Mouse (Mus musculus) intestine, embryonic 14.5 days (tissue): Measurements from ENCODE around the gene Apom. TPM values are rescaled to one million over a fixed set of nuclear protein-coding genes. Genes with fewer than 3 reads are reported as not detected.

Experiments used
- ATAC-seq: fragments of 200-750 bp; cut with Nextera tagmentation; replicated peaks from 2 replicates; pipeline ENCODE4 v1.8.0; 2017; ENCODE audit warnings: low read depth, moderate number of reproducible peaks, moderate TSS enrichment, moderate library complexity; ENCODE audit not compliant: low FRiP score, low TSS enrichment
- DNase-seq: peaks from one replicate; pipeline ENCODE4 v3.0.0-alpha.2; 2018; ENCODE audit warnings: low spot score
- H3K27ac ChIP-seq: fragments of 300-500 bp; sonication (generic); 2 replicates; pipeline ENCODE4 v1.5.1; 2014; ENCODE audit warnings: low read depth, mild to moderate bottlenecking, control low read depth
- H3K27me3 ChIP-seq: fragments of 300-500 bp; sonication (generic); replicated peaks from 2 replicates; pipeline ENCODE4 v1.6.1; 2014; ENCODE audit warnings: low read length, control low read depth; ENCODE audit not compliant: control insufficient read depth, insufficient read depth
- H3K36me3 ChIP-seq: fragments of 300-500 bp; sonication (generic); 2 replicates; pipeline ENCODE4 v1.6.1; 2014; ENCODE audit warnings: low read length, control low read depth; ENCODE audit not compliant: control insufficient read depth, insufficient read depth
- H3K4me1 ChIP-seq: fragments of 300-500 bp; sonication (generic); replicated peaks from 2 replicates; pipeline ENCODE4 v1.6.1; 2014; ENCODE audit warnings: low read length, control low read depth, mixed read lengths; ENCODE audit not compliant: control insufficient read depth, insufficient read depth
- H3K4me2 ChIP-seq: fragments of 300-500 bp; sonication (generic); 2 replicates; pipeline ENCODE4 v1.6.1; 2014; ENCODE audit warnings: low read length
- H3K4me3 ChIP-seq: fragments of 300-500 bp; sonication (generic); 2 replicates; pipeline ENCODE4 v1.5.1; 2014; ENCODE audit warnings: low read depth, low read length, control low read depth, mixed read lengths
- H3K9ac ChIP-seq: fragments of 300-500 bp; sonication (generic); 2 replicates; pipeline ENCODE4 v1.6.1; 2014; ENCODE audit warnings: mild to moderate bottlenecking, low read length
- H3K9me3 ChIP-seq: fragments of 300-500 bp; sonication (generic); 2 replicates; pipeline ENCODE4 v1.6.1; 2016; ENCODE audit warnings: low read length, control low read depth; ENCODE audit not compliant: control insufficient read depth
- WGBS: fragments of 180-500 bp; shearing (Covaris S2); extraction: QIAGEN DNeasy Blood & Tissue Kit; methylation state at CpG from one replicate; pipeline ENCODE4 v1.1.7; 2014; 5-methylcytosine and 5-hydroxymethylcytosine counted together
- polyA plus RNA-seq: library from polyadenylated mRNA; unstranded; fragments of >200 nt; fragmentation: Nextera tagmentation; extraction: Ambion mirVana; gene quantifications from 2 replicates; pipeline ENCODE4 v1.2.1, GENCODE M21; 2014

The Apom gene
- polyA plus RNA-seq, 1 experiment from 2014 or later: 1.5 TPM

DNA sequence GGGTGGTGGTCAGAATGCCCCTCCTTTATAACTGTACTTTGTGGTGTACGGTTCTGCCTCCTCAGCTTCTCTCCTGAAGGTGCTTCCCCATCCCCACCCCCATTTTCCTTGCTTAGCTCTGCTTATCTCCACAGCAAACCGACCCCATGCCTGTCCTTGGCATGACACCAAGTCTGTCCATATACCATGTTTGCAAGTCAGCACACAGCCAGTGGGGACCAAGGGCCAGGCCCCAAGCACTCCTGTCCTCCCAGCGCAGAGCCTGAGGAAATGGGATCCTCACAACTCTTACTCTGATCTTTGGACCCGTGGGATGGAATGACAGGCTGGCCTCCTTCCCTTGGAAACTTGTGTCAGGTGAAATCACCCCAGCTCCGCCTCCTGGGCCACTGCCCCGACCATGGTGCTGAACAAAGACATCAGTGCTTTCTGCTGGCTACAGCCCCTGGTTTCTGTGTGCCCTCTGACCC lies 28.6 kb downstream of the Apom start:
- no peak for DNase-seq
- H3K4me3 ChIP-seq: no peak overlapping the region
- no peak overlapping the region for H3K9ac ChIP-seq
- no peak overlapping the region for H3K4me2 ChIP-seq
- no peak; the same call in 1 of the 2 replicates for ATAC-seq
- H3K27me3 ChIP-seq: no peaks in the 10 kb centered on the region
- peaks cover 5% of the 10 kb centered on the region for H3K4me1 ChIP-seq
- H3K27ac ChIP-seq: no peak overlapping the region
- WGBS: 56% methylated on average over 6 of the region's 6 CpGs
- H3K9me3 ChIP-seq: no peaks in the 10 kb centered on the region
- H3K36me3 ChIP-seq: peaks cover 52% of the 10 kb centered on the region

DNA sequence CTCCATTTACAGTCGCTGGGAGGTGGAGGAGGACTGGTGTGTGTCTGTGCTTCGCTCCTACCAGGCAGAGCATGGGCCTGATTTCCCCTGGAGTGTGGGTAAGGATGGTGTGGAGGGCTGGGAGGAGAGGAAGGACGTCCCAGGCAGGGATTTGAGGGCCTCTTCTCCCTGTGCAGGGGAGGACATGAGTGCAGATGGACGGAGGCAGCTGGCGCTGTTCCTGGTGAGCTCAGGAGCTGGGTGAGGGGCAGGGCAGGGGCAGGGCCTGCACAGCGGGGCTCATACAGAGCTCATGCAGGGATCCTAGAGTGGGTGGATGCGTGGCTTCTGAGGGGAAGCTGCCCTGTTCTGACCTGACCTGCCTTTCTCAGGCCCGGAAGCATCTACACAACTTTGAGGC lies 29.6 kb downstream of the Apom start:
- Histone ChIP-seq H3K9me3 (no peaks in the 10 kb centered on the region), H3K4me3 (no peak overlapping the region), H3K4me2 (no peak overlapping the region), H3K36me3 (peaks cover 61% of the 10 kb centered on the region), H3K27ac (peak overlapping the region; percentile 9; the same call in 1 of the 2 replicates), H3K27me3 (no peaks in the 10 kb centered on the region), H3K4me1 (peaks cover 5% of the 10 kb centered on the region), H3K9ac (no peak overlapping the region)
- no peak for ATAC-seq
- DNase-seq: no peak
- WGBS: 68% methylated on average over 8 of the region's 8 CpGs

DNA sequence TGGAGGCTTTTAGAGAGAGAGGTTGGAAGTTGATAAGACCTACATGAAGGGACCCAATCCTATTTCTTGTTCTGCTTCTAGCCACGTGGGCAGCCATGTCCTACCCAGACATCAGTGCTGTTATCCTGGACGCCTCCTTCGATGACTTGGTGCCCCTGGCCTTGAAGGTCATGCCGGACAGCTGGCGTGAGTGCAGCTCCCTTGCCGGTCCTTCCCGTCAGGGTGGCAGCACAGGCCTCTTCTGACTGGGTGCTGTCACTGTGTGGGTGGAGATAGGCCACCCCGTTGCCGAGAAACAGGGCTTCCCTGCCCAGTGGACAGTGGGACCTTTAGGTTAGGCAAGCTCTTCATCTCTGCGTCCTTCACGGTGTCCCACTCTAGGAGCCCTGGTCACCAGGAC lies 30.7 kb downstream of the Apom start:
- WGBS: 89% methylated on average over 11 of the region's 11 CpGs
- Histone ChIP-seq H3K36me3 (peaks cover 73% of the 10 kb centered on the region), H3K27me3 (no peaks in the 10 kb centered on the region), H3K4me3 (no peak overlapping the region), H3K27ac (no peak overlapping the region), H3K4me2 (no peak overlapping the region), H3K9me3 (no peaks in the 10 kb centered on the region), H3K4me1 (peaks cover 5% of the 10 kb centered on the region), H3K9ac (no peak overlapping the region)
- DNase-seq: no peak
- no peak for ATAC-seq

DNA sequence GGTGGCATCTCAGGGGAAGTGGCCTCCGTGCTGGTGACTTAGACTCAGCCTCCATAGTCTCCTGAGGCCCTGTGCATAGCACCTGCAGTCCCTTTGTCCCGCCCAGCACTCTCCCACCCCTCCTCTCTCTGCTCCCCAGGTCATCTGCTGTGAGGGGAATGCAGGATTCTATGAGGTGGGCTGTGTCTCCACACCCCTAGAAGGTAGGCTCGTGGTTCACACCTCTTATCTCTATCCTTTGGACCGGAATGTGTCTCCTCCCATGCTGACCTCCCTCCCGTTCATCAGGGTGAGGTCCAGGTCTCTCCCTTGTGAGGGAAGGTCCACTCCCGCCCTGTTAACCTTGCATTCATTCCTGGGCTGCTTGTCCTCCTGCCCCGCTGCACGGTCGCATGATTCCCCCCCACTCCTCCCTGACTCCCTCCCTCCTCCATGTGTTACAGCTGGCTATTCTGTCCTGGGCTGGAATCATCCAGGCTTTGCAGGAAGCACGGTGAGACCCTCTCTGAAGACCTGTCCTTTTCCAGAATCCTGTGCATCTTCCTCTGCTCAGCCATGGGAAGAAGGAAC lies 31.6 kb downstream of the Apom start:
- Histone ChIP-seq H3K4me1 (peaks cover 5% of the 10 kb centered on the region), H3K36me3 (peaks cover 78% of the 10 kb centered on the region), H3K27ac (no peak overlapping the region), H3K9ac (no peak overlapping the region), H3K4me3 (no peak overlapping the region), H3K4me2 (no peak overlapping the region), H3K27me3 (no peaks in the 10 kb centered on the region), H3K9me3 (no peaks in the 10 kb centered on the region)
- 61% methylated on average over 10 of the region's 10 CpGs for WGBS
- ATAC-seq (peak; percentile 40), DNase-seq (no peak)

DNA sequence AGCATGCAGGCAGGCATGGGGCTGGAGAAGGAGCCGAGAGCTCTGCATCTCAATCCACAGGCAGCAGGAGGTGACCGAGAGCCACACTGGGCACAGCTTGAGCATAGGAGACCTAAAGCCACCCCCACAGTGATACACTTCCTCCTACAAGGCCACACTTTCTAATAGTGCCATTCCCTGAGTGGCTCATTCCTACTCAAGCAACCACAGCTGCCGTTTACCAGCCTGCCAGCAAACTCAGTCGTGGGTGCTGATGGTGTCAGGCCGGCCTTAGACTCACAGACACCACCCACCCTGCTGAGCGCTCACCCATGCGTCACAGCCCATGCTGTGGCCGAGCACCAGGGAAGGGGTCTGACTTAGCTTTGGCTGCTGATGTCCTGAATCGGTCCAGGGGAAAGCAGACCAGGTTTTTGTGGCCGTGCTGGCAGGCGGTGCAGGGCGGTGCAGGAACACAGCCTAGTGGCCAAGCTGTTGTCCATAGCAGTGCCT lies 34.6 kb downstream of the Apom start:
- no peaks in the 10 kb centered on the region for H3K27me3 ChIP-seq
- peaks cover 94% of the 10 kb centered on the region for H3K36me3 ChIP-seq
- no peak overlapping the region for H3K4me2 ChIP-seq
- DNase-seq (no peak), ATAC-seq (no peak)
- H3K4me1 ChIP-seq: no peaks in the 10 kb centered on the region
- H3K27ac ChIP-seq: no peak overlapping the region
- H3K4me3 ChIP-seq: no peak overlapping the region
- no peak overlapping the region for H3K9ac ChIP-seq
- 91% methylated on average over 12 of the region's 12 CpGs for WGBS
- H3K9me3 ChIP-seq: no peaks in the 10 kb centered on the region

DNA sequence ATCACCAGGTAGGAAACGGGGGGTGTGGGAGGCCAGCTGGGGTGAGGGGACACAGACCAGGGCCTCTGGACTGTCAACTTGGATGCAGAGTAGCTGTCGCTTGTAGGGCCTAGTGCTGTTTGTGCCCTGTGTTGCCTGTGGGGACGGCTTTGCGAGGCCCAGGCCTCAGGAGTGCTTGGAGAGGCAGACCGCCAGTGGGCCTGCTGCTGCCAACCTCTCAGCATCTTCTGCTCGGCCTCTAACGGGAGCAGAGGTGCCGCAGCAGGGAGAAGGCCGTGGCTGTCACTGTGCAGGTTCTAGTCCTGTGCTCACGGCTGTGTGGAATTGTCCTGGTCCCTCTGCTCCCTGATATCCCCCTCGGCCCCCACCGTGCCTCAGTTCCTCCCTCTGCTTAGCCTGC lies 35.3 kb downstream of the Apom start:
- Histone ChIP-seq H3K27me3 (no peaks in the 10 kb centered on the region), H3K9ac (no peak overlapping the region), H3K27ac (no peak overlapping the region), H3K4me3 (no peak overlapping the region), H3K9me3 (no peaks in the 10 kb centered on the region), H3K4me2 (no peak overlapping the region), H3K4me1 (no peaks in the 10 kb centered on the region), H3K36me3 (peaks cover 92% of the 10 kb centered on the region)
- 91% methylated on average over 12 of the region's 12 CpGs for WGBS
- DNase-seq (no peak), ATAC-seq (no peak)

- Histone ChIP-seq H3K4me1 (peaks cover 11% of the 10 kb centered on the region; the same call in 1 of the 2 replicates), H3K4me3 (no peak overlapping the region), H3K9me3 (no peaks in the 10 kb centered on the region), H3K9ac (no peak overlapping the region), H3K27ac (no peak overlapping the region), H3K36me3 (peaks cover 82% of the 10 kb centered on the region), H3K4me2 (no peak overlapping the region), H3K27me3 (no peaks in the 10 kb centered on the region)
- 86% methylated on average over 15 of the region's 15 CpGs for WGBS
- DNase-seq (no peak), ATAC-seq (no peak)
Observed at GRCm38 (mm10) chr17:35094475-35095365, 37.1 kb downstream of the Apom start.

GRCm38 (mm10) chr17:35092403-35093198 lies 39.2 kb downstream of the Apom start:
- Histone ChIP-seq H3K27me3 (no peaks in the 10 kb centered on the region), H3K4me2 (no peak overlapping the region), H3K9me3 (no peaks in the 10 kb centered on the region), H3K4me3 (no peak overlapping the region), H3K27ac (no peak overlapping the region), H3K4me1 (peaks cover 11% of the 10 kb centered on the region; the same call in 1 of the 2 replicates), H3K9ac (no peak overlapping the region), H3K36me3 (peaks cover 60% of the 10 kb centered on the region)
- ATAC-seq (no peak), DNase-seq (no peak)
- WGBS: 87% methylated on average over 14 of the region's 14 CpGs
